Mouse (Mus musculus) liver, embryonic 16.5 days (tissue): ENCODE data around the gene H2al1c. TPM values are rescaled to one million over a fixed set of nuclear protein-coding genes. Genes with fewer than 3 reads are reported as not detected.

ENCODE experiments used
- ATAC-seq: fragments of 200-750 bp; cut with Nextera tagmentation; 2 replicates; pipeline ENCODE4 v1.8.0; 2017; ENCODE audit warnings: low read depth, mild to moderate bottlenecking, moderate number of reproducible peaks, moderate library complexity
- H3K27ac ChIP-seq: fragments of 300-500 bp; sonication (generic); 2 replicates; pipeline ENCODE4 v1.5.1; 2014; ENCODE audit warnings: mild to moderate bottlenecking, low read length
- H3K27me3 ChIP-seq: fragments of 300-500 bp; sonication (generic); 2 replicates; pipeline ENCODE4 v1.6.1; 2014; ENCODE audit warnings: low read depth, low read length, mixed read lengths; ENCODE audit not compliant: control insufficient read depth, insufficient read depth
- H3K36me3 ChIP-seq: fragments of 300-500 bp; sonication (generic); 2 replicates; pipeline ENCODE4 v1.6.1; 2014; ENCODE audit warnings: mild to moderate bottlenecking; ENCODE audit not compliant: control insufficient read depth, insufficient read depth
- H3K4me1 ChIP-seq: fragments of 300-500 bp; sonication (generic); 2 replicates; pipeline ENCODE4 v1.6.1; 2014; ENCODE audit warnings: low read depth, low read length, mixed read lengths; ENCODE audit not compliant: control insufficient read depth
- H3K4me2 ChIP-seq: fragments of 300-500 bp; sonication (generic); 2 replicates; pipeline ENCODE4 v1.6.1; 2014; ENCODE audit warnings: low read depth, low read length, mixed read lengths
- H3K4me3 ChIP-seq: fragments of 300-500 bp; sonication (generic); 2 replicates; pipeline ENCODE4 v1.5.1; 2014; ENCODE audit warnings: low read depth, mild to moderate bottlenecking, low read length
- H3K9ac ChIP-seq: fragments of 300-500 bp; sonication (generic); 2 replicates; pipeline ENCODE4 v1.6.1; 2014; ENCODE audit warnings: low read depth, low read length
- H3K9me3 ChIP-seq: fragments of 300-500 bp; sonication (generic); replicated peaks from 2 replicates; pipeline ENCODE4 v1.6.1; 2016; ENCODE audit warnings: low read length; ENCODE audit not compliant: control insufficient read depth
- WGBS: fragments of 180-500 bp; shearing (Covaris S2); extraction: QIAGEN DNeasy Blood & Tissue Kit; methylation state at CpG from one replicate; pipeline ENCODE4 v1.1.7; 2014; ENCODE audit not compliant: insufficient replicate concordance; 5-methylcytosine and 5-hydroxymethylcytosine counted together
- polyA plus RNA-seq: library from polyadenylated mRNA; unstranded; fragments of >200 nt; fragmentation: Nextera tagmentation; extraction: Ambion mirVana; gene quantifications from 2 replicates; pipeline ENCODE4 v1.2.1, GENCODE M21; 2015

Gene H2al1c
- polyA plus RNA-seq, 1 experiment from 2014 or later = not detected

GRCm38 (mm10) chrX:11345762-11346161, 40.3 kb downstream of the H2al1c start:
- no peak for ATAC-seq
- Histone ChIP-seq H3K9ac (no peak overlapping the region), H3K4me1 (no peaks in the 10 kb centered on the region), H3K4me3 (no peak overlapping the region), H3K27ac (no peak overlapping the region), H3K27me3 (no peaks in the 10 kb centered on the region), H3K36me3 (no peaks in the 10 kb centered on the region), H3K9me3 (no peaks in the 10 kb centered on the region), H3K4me2 (no peak overlapping the region)
- WGBS = 62% methylated on average over 9 of the region's 9 CpGs

- Histone ChIP-seq H3K27me3 (no peaks in the 10 kb centered on the region), H3K9ac (no peak overlapping the region), H3K4me3 (no peak overlapping the region), H3K4me2 (no peak overlapping the region), H3K36me3 (no peaks in the 10 kb centered on the region), H3K4me1 (no peaks in the 10 kb centered on the region), H3K9me3 (no peaks in the 10 kb centered on the region), H3K27ac (no peak overlapping the region)
- ATAC-seq = no peak
- WGBS = 71% methylated on average over 3 of the region's 3 CpGs
Observed at GRCm38 (mm10) chrX:11346756-11347155, 41.3 kb downstream of the H2al1c start.

Other genes starting within 250 kb of the H2al1c start
- not detected in 2 replicates for gene H2al1a, start 6.4 kb upstream of the H2al1c start, polyA plus RNA-seq
- gene H2al1b, start 3.2 kb upstream of the H2al1c start, polyA plus RNA-seq = not detected in 2 replicates
- gene H2al1d, start 3.2 kb downstream of the H2al1c start, polyA plus RNA-seq = not detected in 2 replicates
- not detected in 2 replicates for gene H2al1e, start 6.3 kb downstream of the H2al1c start, polyA plus RNA-seq
- not detected in 2 replicates for gene H2al1f, start 9.5 kb downstream of the H2al1c start, polyA plus RNA-seq
- gene H2al1g, start 12.6 kb downstream of the H2al1c start, polyA plus RNA-seq = not detected in 2 replicates
- gene H2al1h, start 15.8 kb downstream of the H2al1c start, polyA plus RNA-seq = not detected in 2 replicates
- gene H2al1i, start 19.0 kb downstream of the H2al1c start, polyA plus RNA-seq = not detected in 2 replicates
- not detected in 2 replicates for gene H2al1j, start 22.2 kb downstream of the H2al1c start, polyA plus RNA-seq